Mouse (Mus musculus) frontal cortex, postnatal 25 days (tissue): ENCODE measurements around the gene Gm20425.
A peak's percentile ranks its signal among the peaks of the same experiment; 100 is the strongest.
"Not testable (repeated sequence)": the region's sequence is repeated elsewhere in the genome, so short reads cannot be mapped to it uniquely, and the experiment has no call there.

ENCODE experiments used
- DNase-seq, 2 experiments: peaks; one replicate each; pipeline ENCODE4 v3.0.0; 2022; ENCODE audit warnings: low spot score in 2 of 2

Gene Gm20425

DNA sequence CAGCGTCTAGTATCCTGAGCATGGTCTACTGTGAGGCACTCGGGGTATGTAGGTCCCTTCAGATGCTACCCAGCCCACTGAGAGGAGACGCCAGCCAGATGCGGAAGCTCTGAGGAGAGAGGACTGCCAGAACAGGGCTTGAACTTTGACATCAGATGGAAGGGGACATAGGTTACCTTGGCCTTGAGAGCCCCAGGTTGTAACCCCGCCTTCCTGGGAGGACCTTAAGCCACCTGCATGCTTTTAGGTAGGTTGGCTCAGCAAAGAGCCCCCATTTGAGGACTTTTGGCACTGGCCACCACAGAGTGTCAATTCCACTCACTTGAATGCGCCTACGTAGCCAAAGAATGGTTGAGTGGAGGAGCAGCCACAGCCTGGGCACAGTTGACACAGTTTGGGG lies 5.4 kb downstream of the Gm20425 start:
- DNase-seq: no peak

DNA sequence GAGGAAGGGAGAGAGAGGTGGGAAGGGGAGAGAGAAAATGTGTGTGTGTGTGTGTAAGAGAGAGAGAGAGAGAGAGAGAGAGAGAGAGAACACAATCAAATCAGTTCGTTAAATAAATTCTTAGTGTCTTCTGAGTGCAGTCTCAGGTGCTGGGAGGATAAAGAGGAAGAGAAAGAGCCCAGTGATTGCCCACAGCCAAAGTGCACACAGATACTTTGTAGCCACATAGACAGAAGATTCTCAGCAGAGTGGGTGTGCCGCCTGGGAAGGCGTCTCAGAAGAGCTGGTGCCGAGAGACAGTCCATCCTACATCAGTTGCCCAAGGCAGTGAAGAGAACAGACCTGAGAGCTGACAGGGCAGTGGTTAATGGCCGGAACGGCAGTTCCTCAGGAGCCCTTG lies 15.8 kb downstream of the Gm20425 start:
- no peak for DNase-seq

DNA sequence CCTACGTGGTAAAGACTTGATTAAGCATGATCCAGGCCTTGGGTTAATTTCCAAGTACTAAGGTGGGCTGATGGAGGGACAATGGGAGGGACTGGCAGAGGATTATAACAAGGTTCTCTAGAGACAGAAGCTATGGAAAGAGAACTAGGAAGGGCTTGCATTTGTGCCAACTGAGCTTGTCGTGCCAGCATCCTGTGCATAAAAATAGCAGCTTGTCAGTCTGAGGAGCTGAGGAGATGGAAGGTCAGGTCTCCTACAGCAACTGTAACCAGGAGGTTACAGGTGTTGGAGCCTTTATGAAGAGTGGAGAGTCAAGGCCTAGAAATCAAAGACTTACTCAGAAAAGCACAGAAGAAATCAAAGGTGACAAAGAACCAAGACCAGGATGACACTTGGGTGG lies 16.5 kb downstream of the Gm20425 start:
- no peak for DNase-seq

DNA sequence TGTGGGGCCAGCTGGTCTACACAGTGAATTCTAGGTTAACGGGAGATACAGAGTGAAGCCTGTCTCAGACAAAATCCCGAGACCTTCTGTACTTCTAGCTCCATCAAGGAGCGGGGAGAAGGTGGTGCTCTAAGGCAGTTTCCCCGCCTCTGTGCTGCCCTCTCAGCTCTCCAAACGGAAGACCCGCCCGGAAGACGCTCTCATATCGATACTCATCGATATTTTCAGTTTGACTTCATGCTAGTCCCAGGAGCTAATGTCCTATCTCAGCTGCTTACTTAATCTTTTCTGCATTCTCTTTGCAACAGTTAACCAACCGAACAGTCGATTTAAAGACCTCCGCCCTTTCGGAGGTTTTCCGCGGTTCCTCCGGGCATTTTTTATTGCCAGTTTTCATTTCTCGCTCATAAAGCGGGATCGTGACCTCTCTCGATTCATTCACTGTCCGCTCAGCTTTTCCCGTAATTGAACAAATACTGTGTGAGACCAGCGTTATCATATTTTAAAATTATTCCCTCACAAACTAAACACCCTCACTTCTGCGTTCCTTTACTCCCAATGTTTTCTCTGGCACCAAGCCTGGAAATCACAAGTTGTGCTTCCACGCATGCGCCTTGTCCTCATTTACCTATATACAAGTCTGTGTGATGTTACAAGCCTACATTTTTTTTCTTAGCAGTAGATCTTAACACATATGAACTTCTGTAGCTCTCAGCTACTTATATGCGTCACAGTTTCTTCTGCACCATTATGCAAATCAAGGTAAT lies 17.3 kb downstream of the Gm20425 start:
- DNase-seq: no peak

DNA sequence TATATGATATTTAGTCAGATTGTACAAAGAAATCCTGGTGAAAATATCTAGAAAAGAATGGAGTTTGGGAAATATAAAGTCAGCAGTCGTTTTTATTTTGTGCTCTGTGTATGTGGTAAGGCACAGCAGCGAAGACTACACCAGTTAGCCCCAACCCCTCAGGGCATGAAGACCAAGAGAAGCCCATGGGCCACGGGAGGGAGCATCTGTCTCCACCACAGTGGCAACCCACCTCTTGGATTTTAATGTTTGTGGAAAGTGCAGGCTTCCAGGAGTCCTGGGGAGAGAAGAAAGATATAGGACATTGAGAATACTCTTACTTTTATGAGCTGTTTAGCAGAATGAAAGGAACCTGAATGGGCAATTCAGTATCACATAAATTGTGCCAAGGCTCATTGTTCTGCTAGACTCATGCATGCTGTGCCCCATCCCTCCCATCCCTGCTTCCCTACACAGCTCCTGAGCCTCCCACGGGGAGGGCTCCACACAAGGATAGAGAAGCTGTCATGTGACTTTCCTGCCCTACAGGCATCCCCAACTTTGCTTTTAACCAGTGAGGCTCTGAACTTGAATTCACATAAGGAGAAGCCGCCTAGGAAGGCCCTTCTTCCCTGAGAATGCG lies 21.2 kb downstream of the Gm20425 start:
- no peak for DNase-seq

DNA sequence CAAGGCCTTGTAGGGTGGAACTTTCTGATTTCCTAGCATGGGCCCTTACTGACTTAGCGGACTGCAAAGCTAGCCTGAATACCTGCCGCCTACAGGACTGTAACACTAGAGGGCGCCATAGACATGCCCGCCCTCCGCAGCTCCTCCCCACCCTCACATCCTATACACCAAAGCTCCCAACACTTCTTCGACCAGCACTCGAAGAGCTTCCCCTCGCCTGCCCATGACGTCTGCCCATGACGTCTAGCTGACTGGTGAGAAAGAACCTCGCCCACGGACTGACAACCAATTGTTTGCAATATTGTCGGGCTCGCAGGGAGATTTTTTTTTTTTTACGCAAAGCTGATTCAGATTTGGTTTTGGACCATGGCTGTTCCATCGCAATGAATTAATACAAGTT lies 22.3 kb downstream of the Gm20425 start:
- DNase-seq: no peak

DNA sequence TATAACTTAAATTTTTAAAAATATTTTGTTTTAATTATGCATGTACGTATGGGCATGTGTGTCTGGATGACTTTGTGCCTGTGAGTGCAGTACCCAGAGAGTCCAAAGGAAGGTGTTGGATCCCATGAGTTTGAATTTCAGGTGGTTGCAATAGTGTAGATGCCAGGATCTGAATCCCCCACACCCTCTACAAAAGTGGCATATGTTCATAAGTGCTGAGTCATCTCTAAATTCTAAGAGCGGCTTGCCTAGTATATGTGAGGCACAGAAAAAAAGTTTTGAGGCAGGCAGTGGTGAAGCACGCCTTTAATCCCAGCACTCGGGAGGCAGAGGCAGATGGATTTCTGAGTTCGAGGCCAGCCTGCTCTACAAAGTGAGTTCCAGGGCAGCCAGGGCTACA lies 24.3 kb downstream of the Gm20425 start:
- no peak for DNase-seq

DNA sequence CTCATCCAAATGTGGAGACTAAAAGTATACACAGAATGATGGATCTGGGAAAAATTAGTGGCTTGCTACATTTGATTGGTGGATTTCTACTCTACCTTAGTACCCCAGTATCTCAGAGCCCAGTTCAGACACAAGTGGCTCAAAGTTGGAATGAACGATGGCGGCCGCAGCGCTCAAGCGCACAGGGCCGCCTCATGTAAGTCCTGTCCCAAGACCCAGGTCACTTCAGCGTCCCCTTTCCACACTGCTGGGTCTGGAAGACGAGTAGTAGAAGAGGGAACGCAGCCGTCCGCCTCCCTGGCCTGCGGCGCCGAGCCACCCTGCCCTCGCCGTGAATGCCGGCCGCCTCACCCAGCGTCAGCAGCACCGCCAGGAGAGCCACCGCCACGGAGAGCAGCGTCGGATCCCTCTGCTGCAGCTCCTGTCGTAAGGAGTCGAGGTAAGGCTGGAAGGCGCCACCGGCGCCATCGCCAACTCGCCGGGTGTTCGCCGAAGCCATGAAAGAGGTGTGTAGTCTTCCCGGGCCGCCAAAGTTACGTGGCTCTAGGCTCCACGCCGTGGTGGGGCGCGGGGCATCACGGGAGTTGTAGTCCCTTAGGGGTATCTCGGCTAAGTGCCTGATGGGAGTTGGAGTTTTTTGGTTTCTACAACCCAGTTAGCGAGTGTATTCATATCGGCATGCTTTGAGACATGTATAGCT lies 28.4 kb downstream of the Gm20425 start, which contains the start of gene Srprb:
TSS of gene Srprb (minus strand) at position 577 of the 700 bp plus-strand sequence.
- peak; percentile 84 to 88 for DNase-seq

DNA sequence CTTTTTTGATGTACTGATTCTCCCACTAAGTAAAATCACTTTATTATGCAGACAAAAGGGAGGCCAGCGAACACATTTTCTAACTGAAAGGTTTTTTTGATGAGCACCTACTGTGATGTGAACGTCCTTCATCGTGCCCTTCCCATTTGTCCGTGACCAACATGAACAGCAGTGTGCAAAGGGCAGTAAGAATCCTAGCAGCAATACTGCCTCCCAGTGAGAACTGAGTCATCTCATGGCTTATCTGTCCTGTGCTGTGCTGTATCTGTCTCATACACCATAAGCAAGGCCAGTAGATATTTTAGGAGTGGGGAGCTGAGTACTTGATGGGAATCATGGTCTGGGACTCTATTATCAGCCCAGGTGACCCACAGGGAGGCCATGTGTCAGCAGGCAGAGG lies 41.7 kb downstream of the Gm20425 start:
- no peak for DNase-seq

DNA sequence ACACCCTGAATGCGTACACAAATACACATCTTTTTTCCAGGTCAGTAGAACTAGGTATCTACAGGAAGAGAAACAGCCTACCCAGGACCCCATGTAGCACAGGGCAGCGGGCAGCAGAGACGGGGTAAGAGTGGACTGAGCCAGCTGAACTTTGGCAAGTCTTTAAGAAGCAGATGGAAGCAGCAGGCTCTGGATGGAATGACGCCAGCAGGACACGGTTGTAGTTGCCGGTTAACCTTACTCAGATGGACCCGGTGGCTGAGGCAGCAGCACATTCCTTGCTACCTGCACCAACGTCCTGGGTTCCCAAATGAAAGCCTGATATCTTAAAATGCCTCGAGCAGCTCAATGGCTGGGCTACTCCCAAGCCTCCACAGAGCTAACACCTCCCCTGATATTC lies 43.4 kb downstream of the Gm20425 start:
- no peak for DNase-seq

DNA sequence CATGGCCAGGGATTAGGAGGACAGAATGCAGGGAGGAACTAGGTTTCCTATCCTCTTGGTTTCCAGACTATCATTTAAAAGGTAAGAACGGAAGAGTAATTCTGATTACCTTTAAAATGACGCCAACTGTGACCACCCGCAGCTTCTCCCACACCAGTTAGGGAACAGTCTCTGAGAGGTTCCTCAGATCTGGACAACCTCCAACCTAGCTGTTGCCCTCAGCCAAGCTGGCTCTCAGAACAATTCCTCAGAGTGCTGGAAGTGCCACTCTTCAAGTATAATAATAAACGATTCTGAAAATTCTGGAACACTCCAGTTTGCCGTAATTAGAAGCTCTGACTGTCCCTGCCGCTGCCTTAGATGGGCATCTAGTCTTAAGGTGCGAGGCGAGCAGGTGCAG lies 44.2 kb downstream of the Gm20425 start:
- no peak for DNase-seq

DNA sequence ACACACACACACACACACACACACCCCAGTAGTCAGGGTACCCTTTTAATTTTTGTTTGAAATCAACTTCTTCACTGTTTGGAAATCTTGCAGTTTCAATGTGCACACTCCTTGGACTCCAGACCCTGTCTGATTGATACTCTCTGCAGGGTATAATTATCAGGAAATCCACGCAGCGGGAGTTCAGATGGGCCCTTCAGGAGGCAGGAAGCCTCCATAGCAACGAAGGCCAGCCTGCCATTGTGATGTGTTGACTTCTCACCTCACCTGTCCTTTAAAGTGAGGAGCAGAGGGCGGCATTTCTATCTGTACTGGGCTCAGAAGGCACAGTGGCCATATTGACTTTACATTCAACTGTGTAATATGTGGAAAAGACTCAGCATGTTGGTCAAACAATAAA lies 45.3 kb downstream of the Gm20425 start:
- DNase-seq: no peak

DNA sequence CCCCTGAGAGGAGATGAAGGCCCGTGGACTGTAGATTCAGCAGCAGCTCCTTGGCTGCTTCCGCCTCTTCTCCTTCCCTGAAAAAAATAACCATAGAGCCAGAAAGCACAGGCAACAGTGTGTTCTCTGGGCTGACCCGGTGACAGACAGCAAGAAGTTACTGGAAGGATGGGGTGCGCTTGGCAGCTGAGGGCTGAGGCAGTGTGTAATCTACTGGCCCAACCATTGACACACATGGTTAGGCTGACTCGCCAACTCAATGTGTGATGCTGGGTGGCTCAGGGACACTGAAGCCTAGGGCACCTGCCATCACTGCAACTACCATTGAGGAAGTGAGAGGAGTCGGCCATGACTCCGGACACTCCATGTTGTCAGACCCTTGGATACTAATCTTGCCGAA lies 48.2 kb downstream of the Gm20425 start:
- DNase-seq: no peak

DNA sequence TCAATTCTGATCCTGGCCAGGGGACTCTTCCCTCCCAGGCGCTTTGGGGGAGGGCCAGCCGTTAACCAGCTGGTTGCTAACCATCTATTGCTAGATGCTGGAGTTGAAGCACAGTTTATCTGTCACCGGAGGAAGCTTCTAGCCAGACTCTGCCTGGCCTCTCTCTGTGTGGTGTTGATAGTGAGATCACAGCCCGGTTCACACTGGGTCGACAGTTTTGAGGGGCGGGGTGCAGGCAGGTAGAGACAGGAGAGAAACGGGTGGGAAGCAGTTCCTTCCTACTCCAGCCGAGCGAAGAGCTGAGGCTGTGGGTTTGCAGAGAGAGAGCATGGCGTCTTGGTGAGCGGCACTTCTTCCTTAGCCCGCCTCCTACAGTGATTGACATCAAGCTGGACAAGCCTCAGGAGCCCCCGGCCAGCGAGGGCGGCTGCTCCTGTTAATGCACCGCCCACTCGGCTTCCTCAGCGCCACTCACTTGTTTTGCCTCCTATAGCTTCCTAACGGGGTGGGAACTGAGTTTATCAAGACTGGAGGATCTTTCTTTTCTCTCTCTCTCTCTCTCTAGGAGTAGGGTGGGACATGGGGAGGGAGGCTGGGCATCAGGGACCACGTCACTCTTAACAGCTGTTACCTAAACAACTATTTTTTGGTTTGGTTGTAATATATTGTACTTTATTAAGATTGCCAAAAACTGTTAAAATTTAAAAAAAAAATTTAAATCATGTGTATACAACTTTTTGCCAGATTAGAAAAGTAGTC lies 49.1 kb downstream of the Gm20425 start:
- DNase-seq: no peak

DNA sequence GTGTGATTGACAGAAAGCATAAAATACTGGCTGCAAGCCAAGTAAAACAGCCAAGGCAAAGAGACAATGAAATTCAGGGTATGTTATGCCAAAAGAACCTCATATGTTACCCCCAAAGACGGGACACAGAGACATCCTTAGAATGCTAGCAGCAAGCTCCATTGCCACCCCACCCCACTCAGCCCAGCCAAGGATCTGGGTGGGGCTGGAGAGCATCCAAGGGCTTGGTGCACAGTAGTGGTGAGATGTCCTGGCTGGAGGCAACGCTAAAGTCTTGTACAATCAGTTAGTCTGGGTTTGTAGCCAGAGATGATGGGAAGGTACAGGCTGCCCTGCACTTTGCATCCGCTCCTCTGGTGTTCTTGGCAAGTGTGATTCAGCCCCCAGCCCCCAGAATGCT lies 49.8 kb downstream of the Gm20425 start:
- no peak for DNase-seq

DNA sequence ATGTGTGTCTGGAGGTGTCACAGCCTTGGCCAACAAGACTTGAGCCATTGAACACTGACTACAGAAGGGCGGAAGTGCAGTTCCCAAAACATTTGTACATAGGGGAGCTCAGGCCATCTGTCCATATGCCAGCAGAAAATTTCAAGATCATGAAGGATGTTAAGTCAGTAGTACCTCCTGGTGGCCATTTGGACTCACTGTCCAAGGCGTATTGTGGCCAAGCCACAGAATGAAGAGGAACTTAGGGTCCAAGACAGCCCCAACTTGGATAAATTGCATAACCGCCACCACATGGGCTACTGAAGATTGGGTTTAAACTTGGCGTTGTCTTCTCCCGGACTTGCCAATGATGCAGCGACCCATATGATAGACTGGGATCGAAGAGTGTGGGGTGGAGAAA lies 54.4 kb downstream of the Gm20425 start:
- no peak for DNase-seq

DNA sequence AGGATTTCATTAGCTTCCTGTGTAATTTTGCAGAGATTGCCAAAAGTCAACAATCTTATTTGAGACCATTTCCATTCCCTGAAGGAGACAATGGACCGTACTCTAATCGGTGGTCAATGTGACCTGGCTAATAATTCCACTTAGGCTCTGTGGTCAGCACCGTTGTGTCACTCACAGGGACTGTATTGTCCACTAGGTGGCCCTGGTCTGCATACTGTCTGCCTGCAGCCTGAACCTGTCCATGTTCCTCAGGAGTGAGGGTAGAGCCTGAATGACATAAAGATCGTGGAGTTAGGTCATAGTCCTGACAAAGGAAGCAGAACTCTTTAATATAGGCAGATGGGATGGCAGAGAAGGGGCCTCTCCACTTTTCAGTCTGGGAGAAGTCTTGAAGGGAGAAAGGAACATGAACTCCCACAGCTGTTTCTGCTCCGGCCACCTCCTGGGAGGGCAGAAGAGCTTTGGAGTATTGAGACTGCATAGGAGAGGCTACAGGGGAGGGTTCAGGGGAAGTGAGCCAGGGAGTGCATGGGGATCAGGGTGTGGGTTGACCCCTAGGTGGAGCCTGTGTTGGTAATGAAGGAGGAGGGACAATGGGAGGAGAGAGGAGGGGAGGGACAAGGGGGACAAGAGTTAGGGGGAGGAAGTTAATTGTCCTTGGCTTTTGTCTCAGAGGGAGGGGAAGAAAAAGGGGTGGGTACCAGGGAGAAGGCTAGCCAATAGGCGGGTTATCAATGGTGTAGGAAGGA lies 55.2 kb downstream of the Gm20425 start:
- no peak for DNase-seq

DNA sequence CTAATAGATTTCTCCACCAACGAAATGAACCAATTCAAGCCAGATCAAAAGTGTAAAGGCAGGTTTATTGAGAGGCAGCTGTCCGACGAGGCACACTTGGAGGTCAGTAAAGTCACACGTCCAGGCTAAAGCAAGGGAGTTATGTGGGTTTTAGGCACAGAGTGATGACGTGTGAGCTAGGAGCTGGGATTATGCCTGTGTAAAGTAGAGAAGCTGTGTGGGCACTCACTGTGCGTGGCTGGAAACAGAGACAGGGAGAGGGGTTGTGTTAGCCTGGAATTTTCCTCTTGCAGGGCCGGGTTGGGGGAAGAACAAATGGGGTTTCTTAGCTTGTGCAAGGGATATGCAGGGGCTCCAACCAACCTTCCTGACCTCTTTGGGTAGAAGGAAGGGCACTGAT lies 61.3 kb downstream of the Gm20425 start:
- no peak for DNase-seq

DNA sequence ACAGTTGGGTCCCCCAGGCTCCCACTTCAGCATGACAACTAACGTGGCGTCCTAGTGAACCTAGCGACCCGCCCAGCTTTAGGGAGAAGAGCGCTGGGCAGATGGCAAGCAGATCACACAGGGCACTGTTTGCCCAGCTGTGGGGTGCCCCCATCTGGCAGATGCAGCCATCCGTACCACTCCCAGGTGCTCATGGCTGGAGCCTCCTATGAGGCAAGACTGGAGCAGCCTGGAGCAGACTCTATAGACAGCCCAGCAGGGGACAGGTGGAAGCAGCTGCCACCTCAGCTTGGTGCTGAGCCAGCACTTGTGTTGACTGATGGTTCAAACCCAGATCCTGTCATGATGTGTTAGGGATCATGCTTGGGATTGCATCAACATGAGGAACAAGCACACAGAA lies 62.1 kb downstream of the Gm20425 start:
- no peak for DNase-seq

DNA sequence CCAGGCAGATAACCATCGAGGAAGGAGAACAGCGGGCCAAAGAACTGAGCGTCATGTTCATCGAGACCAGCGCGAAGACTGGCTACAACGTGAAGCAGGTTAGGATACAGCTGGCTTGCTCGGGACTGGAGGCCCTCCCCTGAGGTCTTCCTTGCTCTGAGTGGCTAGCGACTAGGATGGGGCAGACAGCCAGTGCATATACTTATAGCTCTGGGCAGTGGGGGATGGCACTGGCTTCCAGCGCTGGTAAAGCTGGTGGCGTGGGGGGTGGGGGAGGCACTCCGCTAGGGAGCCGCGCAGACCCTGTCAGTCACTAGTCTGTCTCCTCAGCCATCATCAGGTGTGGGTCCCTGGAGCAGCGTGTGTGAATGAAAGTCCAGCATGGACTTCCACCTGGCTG lies 66.3 kb downstream of the Gm20425 start:
- no peak for DNase-seq

DNA sequence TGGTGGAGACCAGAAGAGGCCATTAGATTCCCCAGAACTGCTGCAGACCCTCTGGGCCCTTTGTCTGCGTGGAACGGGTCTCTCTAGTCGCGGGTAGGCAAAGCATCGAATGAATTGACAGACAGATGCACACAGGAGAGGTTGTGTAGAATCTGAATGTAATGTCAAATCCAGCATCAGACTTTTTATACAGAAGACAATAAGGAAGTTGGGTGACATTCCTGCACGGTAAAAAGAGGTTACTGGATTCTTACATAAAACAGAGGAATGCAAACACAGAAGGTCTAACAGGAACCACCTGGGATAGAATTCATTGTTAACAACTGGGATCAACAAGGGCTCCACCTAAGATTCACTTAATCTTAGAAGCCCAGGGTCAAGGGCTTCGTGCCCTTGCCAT lies 74.9 kb downstream of the Gm20425 start:
- not testable (repeated sequence) for DNase-seq

DNA sequence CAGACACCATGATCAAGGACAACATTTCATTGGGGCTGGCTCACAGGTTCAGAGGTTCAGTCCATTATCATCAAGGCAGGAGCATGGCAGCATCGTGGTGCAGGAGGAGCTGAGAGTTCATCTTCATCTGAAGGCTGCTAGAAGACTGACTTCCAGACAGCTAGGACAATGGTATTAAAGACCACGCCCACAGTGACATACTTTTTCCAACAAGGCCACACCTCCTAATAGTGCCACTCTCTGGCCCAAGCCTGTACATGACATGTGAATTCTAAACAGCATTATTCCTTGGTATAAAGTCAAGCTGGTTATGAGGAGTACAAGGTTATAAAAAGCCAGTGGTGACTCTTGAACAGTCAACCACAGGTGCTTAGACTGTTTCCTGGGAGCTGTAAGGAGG lies 75.5 kb downstream of the Gm20425 start:
- DNase-seq: no peak
